ENCODE assay signal across 16 mouse cellular contexts in genomic region chr6:23869971-23870370, GRCm38 (mm10). TPM values are rescaled to one million over a fixed set of nuclear protein-coding genes. Genes with fewer than 3 reads are reported as not detected.
DNase-seq lines count a peak whose midpoint lies in the region.
"Had no signal": no experiment of that assay in that cellular context is flagged by ENCODE, and none has a peak within 500 bp of the region (broad histone marks: within the 10 kb centered on the region; RNA-seq: fewer than 3 reads in every experiment).

No protein-coding gene starts in this region.

- DNase-seq in adrenal gland, adult 8-10 months = peak; percentile 26
- DNase-seq in adrenal gland, adult 18-20 months (ENCODE audit: low spot score in 2 of 2) = no peak
- peak; percentile 31 to 66 for DNase-seq in cerebellum, postnatal 14 days
- no peak for DNase-seq in cerebellum, adult 9-10 months
- peak; percentile 53 for DNase-seq in left cerebral cortex, postnatal 4 days
- DNase-seq in left cerebral cortex, postnatal 25 days (ENCODE audit: low spot score in 2 of 2) = no peak
- DNase-seq: B cell, adult 2 months; cerebellum, adult 18-20 months; cerebellum, postnatal 25 days; forebrain, postnatal 0 days; gastrocnemius, adult 2 months; gastrocnemius, postnatal 14 days; heart, adult 11 months; kidney, adult 11 months; kidney, adult 8-10 months had no signal

- intact Hi-C loops in left cerebral cortex, postnatal 4 days (cut with DNase I) = loop anchor here (10.0 kb wide), 1 partner anchor 485 kb away; no protein-coding TSS in a partner anchor
- intact Hi-C loops in left cerebral cortex, postnatal 25 days (cut with DNase I) = no loop called here

RNA-seq across cellular contexts. Expression of gene Cadps2, which starts 30.8 kb away (rescaled TPM):
- 10 to 100 TPM in 2 of 4 experiments, 1 to 10 TPM in 2; 1.6 to 11.2 (median 6.4) TPM for total RNA-seq in adrenal gland, adult 8-10 months (2022)
- 1 to 10 TPM; 2.9 to 9.1 TPM for total RNA-seq in adrenal gland, adult 18-20 months (2021)
- total RNA-seq in left cerebral cortex, postnatal 4 days (2021) = 10 to 100 TPM; 36.5 to 38.5 TPM
- total RNA-seq in left cerebral cortex, postnatal 25 days (2021) = 10 to 100 TPM; 85.8 to 90.7 TPM
- total RNA-seq: CH12.LX had no signal

Comparison
In these comparisons a context has a peak if more than half of its experiments do, and no peak if none do; other contexts are left out.
1. DNase-seq: peak in adrenal gland, adult 8-10 months (single experiment), cerebellum, postnatal 14 days (2 of 2) and left cerebral cortex, postnatal 4 days (single experiment); none in adrenal gland, adult 18-20 months (0 of 2), cerebellum, adult 9-10 months (single experiment) and left cerebral cortex, postnatal 25 days (0 of 2).